In genomic region chr10:40998330-40998729, GRCm38 (mm10) we compare ENCODE assay signal across 9 mouse cellular contexts.
DNase-seq lines count a peak whose midpoint lies in the region; ATAC-seq lines count a peak whose summit lies in the region.
"Had no signal": no experiment of that assay in that cellular context is flagged by ENCODE, and none has a peak within 500 bp of the region (broad histone marks: within the 10 kb centered on the region; RNA-seq: fewer than 3 reads in every experiment).

No protein-coding gene starts in this region.

- no peak overlapping the region for H3K9ac ChIP-seq in neural tube, embryonic 11.5 days (ENCODE audit: low read length)
- no peak overlapping the region for H3K9ac ChIP-seq in forebrain, embryonic 14.5 days (ENCODE audit: low read length)
- no peak overlapping the region for H3K9ac ChIP-seq in liver, embryonic 11.5 days (ENCODE audit: low read depth, low read length)
- H3K9ac ChIP-seq: embryonic facial prominence, embryonic 13.5 days had no signal

- no peak overlapping the region for H3K4me3 ChIP-seq in neural tube, embryonic 11.5 days (ENCODE audit: low read depth, low read length)
- no peak overlapping the region for H3K4me3 ChIP-seq in forebrain, embryonic 14.5 days (ENCODE audit: low read depth, low read length)
- no peak overlapping the region for H3K4me3 ChIP-seq in liver, embryonic 11.5 days (ENCODE audit: low read depth, low read length)
- H3K4me3 ChIP-seq: embryonic facial prominence, embryonic 13.5 days had no signal

- 0 out of 2 replicates have a peak overlapping the region, but pooled peaks have one; percentile 39 for H3K27ac ChIP-seq in neural tube, embryonic 11.5 days (ENCODE audit: low read depth, low read length)
- H3K27ac ChIP-seq in forebrain, embryonic 14.5 days (ENCODE audit: low read depth, low read length), result peak overlapping the region; percentile 50
- no peak overlapping the region for H3K27ac ChIP-seq in liver, embryonic 11.5 days (ENCODE audit: low read depth, low read length)
- H3K27ac ChIP-seq: embryonic facial prominence, embryonic 13.5 days had no signal

- WGBS in neural tube, embryonic 11.5 days, result 62% methylated on average over 7 of the region's 7 CpGs
- WGBS in forebrain, embryonic 14.5 days, result 11% methylated on average over 7 of the region's 7 CpGs
- 69% methylated on average over 7 of the region's 7 CpGs for WGBS in liver, embryonic 11.5 days

- peak; percentile 45 for DNase-seq in neural tube, embryonic 11.5 days (ENCODE audit: low spot score)
- DNase-seq in neural tube, embryonic 10.5 days (ENCODE audit: extremely low spot score, low spot score), result no peak
- peak; percentile 92 for DNase-seq in forebrain, embryonic 14.5 days (ENCODE audit: low spot score)
- DNase-seq in layer of hippocampus, postnatal 25 days (ENCODE audit: extremely low spot score in 1 of 2, low spot score in 1 of 2), result peak; percentile 40 to 59
- no peak for DNase-seq in spleen, adult 18-20 months
- no peak for DNase-seq in gastrocnemius, postnatal 4 days (ENCODE audit: low spot score in 2 of 2)
- DNase-seq in liver, embryonic 11.5 days (ENCODE audit: low spot score), result no peak
- DNase-seq: lung, postnatal 14 days had no signal

- no peaks in the 10 kb centered on the region for H3K9me3 ChIP-seq in neural tube, embryonic 11.5 days (ENCODE audit: control insufficient read depth, low read length)
- no peaks in the 10 kb centered on the region for H3K9me3 ChIP-seq in forebrain, embryonic 14.5 days (replicated peaks; ENCODE audit: control insufficient read depth, low read length)
- no peaks in the 10 kb centered on the region for H3K9me3 ChIP-seq in liver, embryonic 11.5 days (ENCODE audit: control insufficient read depth, low read length)
- H3K9me3 ChIP-seq: embryonic facial prominence, embryonic 13.5 days had no signal

- no peaks in the 10 kb centered on the region for H3K4me1 ChIP-seq in neural tube, embryonic 11.5 days (ENCODE audit: control insufficient read depth, insufficient read depth, low read length)
- peaks cover 5% of the 10 kb centered on the region; the same call in 1 of the 2 replicates for H3K4me1 ChIP-seq in forebrain, embryonic 14.5 days (ENCODE audit: control insufficient read depth, insufficient read depth, low read length)
- H3K4me1 ChIP-seq in liver, embryonic 11.5 days (replicated peaks; ENCODE audit: control insufficient read depth, insufficient read depth, low read length), result no peaks in the 10 kb centered on the region
- H3K4me1 ChIP-seq: embryonic facial prominence, embryonic 13.5 days had no signal

- no peaks in the 10 kb centered on the region for H3K36me3 ChIP-seq in neural tube, embryonic 11.5 days (ENCODE audit: control insufficient read depth, insufficient read depth, low read length)
- no peaks in the 10 kb centered on the region for H3K36me3 ChIP-seq in forebrain, embryonic 14.5 days (ENCODE audit: control insufficient read depth, insufficient read depth, low read length)
- H3K36me3 ChIP-seq in liver, embryonic 11.5 days (ENCODE audit: control insufficient read depth, insufficient read depth, low read length), result no peaks in the 10 kb centered on the region
- H3K36me3 ChIP-seq: embryonic facial prominence, embryonic 13.5 days had no signal

- no peaks in the 10 kb centered on the region for H3K27me3 ChIP-seq in neural tube, embryonic 11.5 days (ENCODE audit: control insufficient read depth, insufficient read depth, low read length)
- H3K27me3 ChIP-seq in forebrain, embryonic 14.5 days (replicated peaks; ENCODE audit: control insufficient read depth, insufficient read depth, low read length), result no peaks in the 10 kb centered on the region
- H3K27me3 ChIP-seq in liver, embryonic 11.5 days (replicated peaks; ENCODE audit: control insufficient read depth, insufficient read depth, low read length), result no peaks in the 10 kb centered on the region
- H3K27me3 ChIP-seq: embryonic facial prominence, embryonic 13.5 days had no signal

- H3K4me2 ChIP-seq in neural tube, embryonic 11.5 days (ENCODE audit: low read depth), result no peak overlapping the region
- H3K4me2 ChIP-seq in forebrain, embryonic 14.5 days (ENCODE audit: low read length), result peak overlapping the region; percentile 1; the same call in 1 of the 2 replicates
- H3K4me2 ChIP-seq in liver, embryonic 11.5 days, result no peak overlapping the region
- H3K4me2 ChIP-seq: embryonic facial prominence, embryonic 13.5 days had no signal

- ATAC-seq in neural tube, embryonic 11.5 days (ENCODE audit: insufficient read depth, low FRiP score, low TSS enrichment), result peak; percentile 67; the same call in 1 of the 2 replicates
- peak; percentile 90 for ATAC-seq in forebrain, embryonic 14.5 days
- ATAC-seq in liver, embryonic 11.5 days (replicated peaks; ENCODE audit: low FRiP score), result no peak

Comparison
In these comparisons a context has a peak if more than half of its experiments do, and no peak if none do; other contexts are left out.
1. DNase-seq: peak in neural tube, embryonic 11.5 days (single experiment), forebrain, embryonic 14.5 days (single experiment) and layer of hippocampus, postnatal 25 days (2 of 2); none in neural tube, embryonic 10.5 days (single experiment), spleen, adult 18-20 months (0 of 2), gastrocnemius, postnatal 4 days (0 of 2) and liver, embryonic 11.5 days (single experiment).